11 mouse cellular contexts compared by ENCODE assay signal in the genomic region with DNA sequence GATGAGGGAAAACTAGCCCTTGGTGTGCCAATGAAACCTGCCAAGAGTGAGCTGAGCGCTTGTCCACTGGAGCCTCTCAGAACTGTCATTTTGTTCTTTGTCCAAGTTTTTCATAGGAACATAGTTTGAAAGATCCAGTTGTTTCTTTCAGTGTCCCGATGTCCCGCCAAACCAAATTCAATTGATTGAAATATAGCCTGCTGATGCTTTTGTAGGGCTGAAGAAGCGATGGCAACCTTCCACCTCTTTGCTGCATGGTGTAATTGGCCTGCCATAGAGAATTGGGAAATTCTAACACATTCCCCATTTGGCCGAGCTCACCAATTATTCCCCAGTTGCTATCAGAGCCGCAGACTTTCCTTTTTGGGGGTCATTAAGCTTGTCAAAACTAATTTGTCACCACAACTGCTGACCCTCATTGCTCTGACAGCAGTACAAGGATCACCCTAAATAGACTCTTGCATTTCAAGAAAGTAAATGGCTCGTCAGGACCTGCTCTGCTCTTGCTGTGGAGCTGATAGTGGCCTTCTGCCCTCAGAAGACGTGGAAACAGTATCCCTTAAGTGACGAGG.
DNase-seq lines count a peak whose midpoint lies in the region; ATAC-seq and TF ChIP-seq lines count a peak whose summit lies in the region.
"Had no signal": no experiment of that assay in that cellular context is flagged by ENCODE, and none has a peak within 500 bp of the region (broad histone marks: within the 10 kb centered on the region; RNA-seq: fewer than 3 reads in every experiment).

No protein-coding gene starts in this region.

- ATAC-seq in embryonic facial prominence, embryonic 14.5 days (ENCODE audit: low read depth), result peak; percentile 19; the same call in 1 of the 2 replicates
- ATAC-seq in midbrain, embryonic 16.5 days, result peak; percentile 33; the same call in 1 of the 2 replicates

- WGBS in embryonic facial prominence, embryonic 14.5 days, result 55% methylated on average over 9 of the region's 9 CpGs
- 44% methylated on average over 9 of the region's 9 CpGs for WGBS in midbrain, embryonic 16.5 days

- H3K36me3 ChIP-seq in embryonic facial prominence, embryonic 14.5 days (ENCODE audit: control insufficient read depth, insufficient read depth, low read length), result no peaks in the 10 kb centered on the region
- H3K36me3 ChIP-seq in midbrain, embryonic 16.5 days (ENCODE audit: control insufficient read depth, insufficient read depth, low read length), result no peaks in the 10 kb centered on the region
- H3K36me3 ChIP-seq: stomach, embryonic 15.5 days had no signal

- no peak overlapping the region for H3K9ac ChIP-seq in embryonic facial prominence, embryonic 14.5 days (ENCODE audit: low read depth, low read length)
- H3K9ac ChIP-seq in midbrain, embryonic 16.5 days (ENCODE audit: low read depth, low read length), result no peak overlapping the region
- H3K9ac ChIP-seq: stomach, embryonic 15.5 days had no signal

- TF ChIP-seq CTCF in left cerebral cortex, adult 2 months (IDR thresholded peaks at IDR 0.05), result no peak

- H3K4me2 ChIP-seq in embryonic facial prominence, embryonic 14.5 days (ENCODE audit: low read depth, low read length), result no peak overlapping the region
- no peak overlapping the region for H3K4me2 ChIP-seq in midbrain, embryonic 16.5 days (ENCODE audit: low read length)
- H3K4me2 ChIP-seq: liver, embryonic 11.5 days; stomach, embryonic 15.5 days had no signal

- peak; percentile 11 for DNase-seq in cerebellum, adult 9-10 months
- no peak for DNase-seq in cerebellum, postnatal 36 days
- no peak for DNase-seq in left cerebral cortex, adult 2 months (ENCODE audit: extremely low spot score in 1 of 2, low spot score in 2 of 2)
- DNase-seq in left cerebral cortex, adult 11 months (ENCODE audit: low spot score), result no peak
- peak; percentile 63 for DNase-seq in embryonic facial prominence, embryonic 14.5 days (ENCODE audit: low spot score)
- DNase-seq in testis, postnatal 14 days (ENCODE audit: low spot score), result no peak
- no peak for DNase-seq in kidney, adult 9 months
- DNase-seq: B cell, adult 2 months had no signal

- H3K27ac ChIP-seq in left cerebral cortex, adult 2 months, result 0 out of 2 replicates have a peak overlapping the region, but pooled peaks have one; percentile 29
- H3K27ac ChIP-seq in embryonic facial prominence, embryonic 14.5 days (replicated peaks; ENCODE audit: low read depth, low read length), result no peak overlapping the region
- no peak overlapping the region for H3K27ac ChIP-seq in midbrain, embryonic 16.5 days (ENCODE audit: low read length)
- H3K27ac ChIP-seq: stomach, embryonic 15.5 days had no signal

- H3K4me3 ChIP-seq in left cerebral cortex, adult 2 months, result no peak overlapping the region
- H3K4me3 ChIP-seq in embryonic facial prominence, embryonic 14.5 days (ENCODE audit: low read depth, low read length), result no peak overlapping the region
- no peak overlapping the region for H3K4me3 ChIP-seq in midbrain, embryonic 16.5 days (ENCODE audit: low read depth, low read length)
- H3K4me3 ChIP-seq: stomach, embryonic 15.5 days had no signal

- intact Hi-C loops in left cerebral cortex, adult 2 months (cut with DNase I), result loop anchor here (5.0 kb wide), 1 partner anchor 247 kb away; no protein-coding TSS in a partner anchor

- no peaks in the 10 kb centered on the region for H3K27me3 ChIP-seq in embryonic facial prominence, embryonic 14.5 days (replicated peaks; ENCODE audit: control insufficient read depth, insufficient read depth, low read length)
- H3K27me3 ChIP-seq in midbrain, embryonic 16.5 days (ENCODE audit: control insufficient read depth, insufficient read depth, low read depth, low read length), result no peaks in the 10 kb centered on the region
- H3K27me3 ChIP-seq: stomach, embryonic 15.5 days had no signal

- H3K9me3 ChIP-seq in embryonic facial prominence, embryonic 14.5 days (ENCODE audit: control insufficient read depth, low read length), result no peaks in the 10 kb centered on the region
- no peaks in the 10 kb centered on the region for H3K9me3 ChIP-seq in midbrain, embryonic 16.5 days (replicated peaks; ENCODE audit: control insufficient read depth, low read length, poor library complexity, severe bottlenecking)
- H3K9me3 ChIP-seq: stomach, embryonic 15.5 days had no signal

- H3K4me1 ChIP-seq in embryonic facial prominence, embryonic 14.5 days (ENCODE audit: control insufficient read depth, insufficient read depth, low read length), result peaks cover 32% of the 10 kb centered on the region
- peaks cover 10% of the 10 kb centered on the region for H3K4me1 ChIP-seq in midbrain, embryonic 16.5 days (ENCODE audit: control insufficient read depth, insufficient read depth, low read length)

Comparison
In these comparisons a context has a peak if more than half of its experiments do, and no peak if none do; other contexts are left out.
1. DNase-seq: peak in cerebellum, adult 9-10 months (single experiment) and embryonic facial prominence, embryonic 14.5 days (single experiment); none in cerebellum, postnatal 36 days (0 of 2), left cerebral cortex, adult 2 months (0 of 2), left cerebral cortex, adult 11 months (single experiment), testis, postnatal 14 days (single experiment) and kidney, adult 9 months (single experiment).